Mouse (Mus musculus) forebrain, embryonic 13.5 days (tissue): ENCODE measurements around the gene Strbp. TPM values are rescaled to one million over a fixed set of nuclear protein-coding genes. Genes with fewer than 3 reads are reported as not detected.

ENCODE experiments used
- ATAC-seq: fragments of 200-750 bp; cut with Nextera tagmentation; 2 replicates; pipeline ENCODE4 v1.8.0; 2017
- H3K27ac ChIP-seq: fragments of 300-500 bp; sonication (generic); 2 replicates; pipeline ENCODE4 v1.5.1; 2015; ENCODE audit warnings: inconsistent platforms, mild to moderate bottlenecking, moderate library complexity
- H3K27me3 ChIP-seq: fragments of 300-500 bp; sonication (generic); 2 replicates; pipeline ENCODE4 v1.6.1; 2015; ENCODE audit warnings: mild to moderate bottlenecking, inconsistent platforms
- H3K36me3 ChIP-seq: fragments of 300-500 bp; sonication (generic); 2 replicates; pipeline ENCODE4 v1.6.1; 2015; ENCODE audit warnings: mild to moderate bottlenecking, inconsistent platforms; ENCODE audit not compliant: poor library complexity, severe bottlenecking
- H3K4me1 ChIP-seq: fragments of 300-500 bp; sonication (generic); 2 replicates; pipeline ENCODE4 v1.6.1; 2015; ENCODE audit warnings: inconsistent platforms
- H3K4me2 ChIP-seq: fragments of 300-500 bp; sonication (generic); 2 replicates; pipeline ENCODE4 v1.6.1; 2015; ENCODE audit warnings: inconsistent platforms, mild to moderate bottlenecking, moderate library complexity
- H3K4me3 ChIP-seq: fragments of 300-500 bp; sonication (generic); 2 replicates; pipeline ENCODE4 v1.5.1; 2015; ENCODE audit warnings: mild to moderate bottlenecking, inconsistent platforms
- H3K9ac ChIP-seq: fragments of 300-500 bp; sonication (generic); 2 replicates; pipeline ENCODE4 v1.6.1; 2015; ENCODE audit warnings: mild to moderate bottlenecking, inconsistent platforms
- H3K9me3 ChIP-seq: fragments of 300-500 bp; sonication (generic); replicated peaks from 2 replicates; pipeline ENCODE4 v1.6.1; 2016; ENCODE audit warnings: inconsistent platforms
- WGBS: fragments of 180-500 bp; shearing (Covaris S2); methylation state at CpG from one replicate; pipeline ENCODE4 v1.1.7; 2015; 5-methylcytosine and 5-hydroxymethylcytosine counted together
- microRNA-seq: library from miRNA; unstranded; fragments of <30 nt; microRNA quantifications from one replicate; pipeline ENCODE4, GENCODE M21; 2016
- polyA plus RNA-seq: library from polyadenylated mRNA; unstranded; fragments of >200 nt; fragmentation: Nextera tagmentation; extraction: Ambion mirVana; gene quantifications from 2 replicates; pipeline ENCODE4 v1.2.1, GENCODE M21; 2015

Strbp gene
- polyA plus RNA-seq, 1 experiment from 2014 or later = 105 TPM

- Histone ChIP-seq H3K4me1 (peaks cover 19% of the 10 kb centered on the region), H3K36me3 (no peaks in the 10 kb centered on the region), H3K27me3 (no peaks in the 10 kb centered on the region), H3K4me2 (peak overlapping the region; percentile 68), H3K9ac (peak overlapping the region; percentile 93), H3K9me3 (no peaks in the 10 kb centered on the region), H3K4me3 (peak overlapping the region; percentile 96), H3K27ac (peak overlapping the region; percentile 85)
- peak; percentile 98 for ATAC-seq
- 9% methylated on average over 40 of the region's 44 CpGs for WGBS
Measured at GRCm38 (mm10) chr2:37451667-37452375, 251.8 kb downstream of the Strbp start.

- H3K9ac ChIP-seq = peak within 1 kb of the TSS; percentile 96
- H3K27me3 ChIP-seq = no peaks in the 10 kb centered on the region
- no peaks in the 10 kb centered on the region for H3K36me3 ChIP-seq
- H3K4me3 ChIP-seq = peak within 1 kb of the TSS; percentile 83
- H3K4me2 ChIP-seq = peak within 1 kb of the TSS; percentile 87
- peak; percentile 99 for ATAC-seq
- H3K27ac ChIP-seq = peak within 1 kb of the TSS; percentile 84
- WGBS = under 1% methylated on average over 51 of the region's 51 CpGs
- no peaks in the 10 kb centered on the region for H3K9me3 ChIP-seq
- peaks cover 23% of the 10 kb centered on the region for H3K4me1 ChIP-seq
Measured at GRCm38 (mm10) chr2:37442611-37443591, 260.8 kb downstream of the Strbp start, which contains the start of the genes Zbtb26, Zbtb6 and Rabgap1. TSS of gene Zbtb26 (minus strand) at chr2:37443135. TSS of gene Zbtb6 (minus strand) at chr2:37443171. TSS of gene Rabgap1 (plus strand) at chr2:37443279.

Small RNA genes within 50 kb of the gene (microRNA-seq; reads per million reads assigned to microRNA genes)
- gene Mir5128 = 1.3 reads per million

Other genes with a start within 250 kb of the Strbp start
- gene Gpr21, start 187.5 kb downstream of the Strbp start, polyA plus RNA-seq = 8.7 and 11.7 TPM in 2 replicates
- 9.1 and 12.8 TPM in 2 replicates for gene Crb2, start 72.4 kb upstream of the Strbp start, polyA plus RNA-seq